Mouse (Mus musculus) neutrophil, adult 5-6 weeks (primary cell): ENCODE data around the gene Ctsw. TPM values are rescaled to one million over a fixed set of nuclear protein-coding genes. Genes with fewer than 3 reads are reported as not detected.

Experiments
- ATAC-seq: fragments of 151-379, 151-347 bp; 2 replicates; pipeline ENCODE4 v1.8.0; 2017; ENCODE audit warnings: mild to moderate bottlenecking, moderate TSS enrichment; ENCODE audit not compliant: insufficient number of reproducible peaks, poor library complexity, low FRiP score, severe bottlenecking; ENCODE audit errors: extremely low read depth
- total RNA-seq: library from RNA; stranded (forward); fragments of 200-1000 nt; gene quantifications from 2 replicates; pipeline ENCODE4 v1.2.3, GENCODE M21; 2017

Ctsw gene
- total RNA-seq, 1 experiment from 2014 or later: 11.1 TPM

- peak; percentile 72 for ATAC-seq
Measured at GRCm38 (mm10) chr19:5447515-5448353, 20.6 kb downstream of the Ctsw start, which contains the start of gene Fosl1. TSS of gene Fosl1 (plus strand) at chr19:5447547.

GRCm38 (mm10) chr19:5445747-5446146, 22.6 kb downstream of the Ctsw start:
- ATAC-seq: no peak

- no peak for ATAC-seq
Measured at GRCm38 (mm10) chr19:5444954-5445353, 23.4 kb downstream of the Ctsw start.

- ATAC-seq: no peak
Measured at GRCm38 (mm10) chr19:5444371-5444908, 23.9 kb downstream of the Ctsw start.

- no peak for ATAC-seq
Measured at GRCm38 (mm10) chr19:5433951-5434350, 34.4 kb downstream of the Ctsw start.

- ATAC-seq: peak; percentile 49
Measured at GRCm38 (mm10) chr19:5432992-5433852, 35.1 kb downstream of the Ctsw start.

- no peak for ATAC-seq
Measured at GRCm38 (mm10) chr19:5431911-5432464, 36.3 kb downstream of the Ctsw start.

- ATAC-seq: no peak
Measured at GRCm38 (mm10) chr19:5430408-5430807, 37.9 kb downstream of the Ctsw start.

- ATAC-seq: no peak
Measured at GRCm38 (mm10) chr19:5429806-5430205, 38.5 kb downstream of the Ctsw start.

- no peak for ATAC-seq
Measured at GRCm38 (mm10) chr19:5429219-5429618, 39.1 kb downstream of the Ctsw start.

- ATAC-seq: no peak
Measured at GRCm38 (mm10) chr19:5428083-5428482, 40.2 kb downstream of the Ctsw start.

GRCm38 (mm10) chr19:5426640-5427290, 41.5 kb downstream of the Ctsw start:
- ATAC-seq: no peak

- ATAC-seq: no peak
Measured at GRCm38 (mm10) chr19:5425906-5426565, 42.3 kb downstream of the Ctsw start.

GRCm38 (mm10) chr19:5424782-5425741, 43.2 kb downstream of the Ctsw start, which contains the start of the genes Drap1 and AI837181:
TSS of gene Drap1 (minus strand) at chr19:5424979.
TSS of gene AI837181 (plus strand) at chr19:5425144.
- ATAC-seq: peak; percentile 84

- ATAC-seq: peak; percentile 1; the same call in 1 of the 2 replicates
Measured at GRCm38 (mm10) chr19:5424092-5424781, 44.1 kb downstream of the Ctsw start.

GRCm38 (mm10) chr19:5423561-5423960, 44.7 kb downstream of the Ctsw start:
- ATAC-seq: no peak
